Mouse (Mus musculus) thymus, adult 2 months (tissue): ENCODE results near the gene Ggps1.

Experiments used
- CTCF ChIP-seq: fragments of 200-500 bp; IDR thresholded peaks from 2 replicates; pipeline ENCODE4 v1.5.1; 2012; ENCODE audit warnings: mild to moderate bottlenecking, control low read depth, low read length, moderate library complexity, borderline replicate concordance; ENCODE audit not compliant: control insufficient read depth, poor library complexity, insufficient read depth; ENCODE audit errors: extremely low read depth
- POLR2A ChIP-seq: fragments of 200-500 bp; IDR thresholded peaks from 2 replicates; pipeline ENCODE4 v1.6.1; 2012; ENCODE audit warnings: mild to moderate bottlenecking, low read length, control low read depth, moderate library complexity; ENCODE audit not compliant: control insufficient read depth, poor library complexity, insufficient read depth; ENCODE audit errors: extremely low read depth

DNA sequence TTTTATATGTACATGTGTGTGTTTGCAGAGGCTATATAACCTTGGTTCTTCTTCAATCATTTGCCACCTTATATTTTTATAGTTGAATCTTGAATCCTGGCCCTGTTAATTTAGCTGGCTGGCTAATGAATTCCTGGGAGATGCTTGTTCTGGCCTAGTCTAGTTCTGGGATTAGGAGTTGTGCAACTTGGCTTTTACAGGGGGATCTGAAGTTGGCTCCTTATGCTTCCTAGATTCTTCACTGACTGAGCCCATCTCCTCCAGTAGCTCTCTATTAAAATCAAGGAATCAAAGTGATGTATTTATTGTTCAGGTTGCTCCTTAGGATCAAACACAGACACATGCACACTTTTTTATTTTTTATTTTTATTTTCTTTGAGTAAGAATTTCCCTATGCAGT is 3.7 kb downstream of the Ggps1 start:
- TF ChIP-seq CTCF (no peak), POLR2A (no peak)
